Mouse (Mus musculus) adrenal gland, adult (tissue): Measurements from ENCODE around the gene Gm49388.
A peak's percentile ranks its signal among the peaks of the same experiment; 100 is the strongest.

Experiments used
- DNase-seq, 2 experiments: peaks; one replicate each; pipeline ENCODE4 v3.0.0; 2022 to 2023; ENCODE audit warnings: low spot score in 1 of 2; ENCODE audit not compliant: inconsistent age in 2 of 2

Gm49388 gene

GRCm38 (mm10) chr7:127800435-127801009 is 15.1 kb downstream of the Gm49388 start, which contains the start of gene Hsd3b7:
Gene Hsd3b7 (plus strand): TSS chr7:127800604.
- DNase-seq = peak; percentile 95 to 98

GRCm38 (mm10) chr7:127801010-127801621 is 15.7 kb downstream of the Gm49388 start:
- DNase-seq = peak; percentile 42 to 61

GRCm38 (mm10) chr7:127802313-127802712 is 16.9 kb downstream of the Gm49388 start:
- no peak for DNase-seq

DNA sequence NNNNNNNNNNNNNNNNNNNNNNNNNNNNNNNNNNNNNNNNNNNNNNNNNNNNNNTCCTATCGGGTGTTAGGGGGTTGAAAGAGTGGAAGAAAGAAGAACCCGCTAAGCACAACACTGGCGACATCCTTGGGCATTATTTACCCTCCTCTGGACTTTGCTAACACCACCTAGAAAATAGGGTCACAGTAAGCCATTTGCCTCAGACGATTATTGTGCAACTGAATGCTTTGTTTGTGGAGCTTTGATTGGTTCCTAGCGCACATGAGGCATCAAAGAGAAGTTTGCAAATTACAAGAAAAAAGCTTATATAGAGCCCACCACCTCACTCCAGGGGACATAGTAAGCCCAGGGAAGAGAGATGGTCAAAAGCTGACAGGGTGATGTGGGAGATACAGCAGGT is 23.4 kb downstream of the Gm49388 start:
- no peak for DNase-seq

DNA sequence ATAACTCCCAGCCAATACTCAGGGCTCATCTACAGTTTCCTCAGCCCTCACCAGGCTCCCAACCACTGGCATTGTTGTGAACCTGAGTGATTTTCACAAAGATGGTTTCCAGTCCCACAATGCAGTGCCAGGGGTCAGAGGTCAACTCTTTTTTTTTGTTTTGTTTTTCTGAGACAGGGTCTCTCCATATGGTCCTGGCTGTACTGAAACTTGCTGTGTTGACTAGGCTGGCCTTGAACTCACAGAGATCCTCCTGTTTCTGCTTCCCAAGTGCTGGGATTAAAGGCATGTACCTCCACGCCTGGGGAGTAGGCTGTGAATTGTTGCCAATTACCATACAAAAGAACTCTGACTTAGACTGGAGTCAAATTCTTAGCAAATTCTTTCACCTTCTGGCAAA is 24.4 kb downstream of the Gm49388 start:
- DNase-seq = no peak

GRCm38 (mm10) chr7:127810650-127811049 is 25.2 kb downstream of the Gm49388 start:
- DNase-seq = no peak

DNA sequence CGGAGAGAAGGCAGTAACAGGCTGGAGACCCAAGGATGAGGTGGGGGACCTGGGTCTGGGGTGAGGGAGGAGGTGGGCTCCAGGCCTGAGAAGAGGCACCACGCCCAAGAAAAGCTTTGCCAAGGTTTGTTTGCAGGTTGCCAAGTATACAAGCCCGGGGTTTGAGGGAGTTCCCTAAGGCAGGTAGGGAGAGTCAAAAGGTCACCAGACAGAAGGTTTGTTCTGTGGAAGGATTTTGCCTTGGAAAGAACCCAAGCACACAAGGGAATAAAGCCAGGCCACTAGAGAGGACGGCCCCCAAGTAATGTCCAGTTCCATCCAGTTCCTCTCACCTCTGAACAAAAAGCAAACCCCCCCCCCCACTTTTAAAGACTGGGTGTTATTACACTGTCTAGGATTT is 25.8 kb downstream of the Gm49388 start:
- no peak for DNase-seq

DNA sequence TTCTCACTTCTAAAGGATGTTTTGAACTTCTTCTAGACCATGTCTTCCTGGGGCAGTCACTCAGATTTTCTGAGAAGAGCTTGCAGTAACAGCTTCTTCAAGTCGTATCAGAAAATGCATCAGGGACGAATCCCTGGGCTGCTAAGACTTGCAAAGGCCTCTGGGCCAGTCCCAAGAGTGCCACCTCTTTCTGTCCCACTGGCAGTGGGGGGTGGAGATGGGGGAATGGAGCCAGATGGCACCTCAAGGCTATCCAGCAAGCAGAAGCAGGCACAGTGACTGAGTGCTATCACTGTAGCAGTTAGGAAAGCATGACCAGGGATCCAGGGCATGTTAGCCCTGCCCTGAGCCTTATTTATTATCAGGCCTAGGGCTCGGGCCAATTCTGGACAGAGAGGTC is 26.9 kb downstream of the Gm49388 start:
- DNase-seq = peak in 1 of 2 experiments; percentile 82

GRCm38 (mm10) chr7:127813821-127814220 is 28.4 kb downstream of the Gm49388 start:
- peak in 1 of 2 experiments; percentile 68 for DNase-seq

- DNase-seq = peak; percentile 63 to 82
These were observed 29.0 kb downstream of the Gm49388 start for GRCm38 (mm10) chr7:127814241-127814921.

- no peak for DNase-seq
These were observed 29.8 kb downstream of the Gm49388 start for GRCm38 (mm10) chr7:127815116-127815665.

DNA sequence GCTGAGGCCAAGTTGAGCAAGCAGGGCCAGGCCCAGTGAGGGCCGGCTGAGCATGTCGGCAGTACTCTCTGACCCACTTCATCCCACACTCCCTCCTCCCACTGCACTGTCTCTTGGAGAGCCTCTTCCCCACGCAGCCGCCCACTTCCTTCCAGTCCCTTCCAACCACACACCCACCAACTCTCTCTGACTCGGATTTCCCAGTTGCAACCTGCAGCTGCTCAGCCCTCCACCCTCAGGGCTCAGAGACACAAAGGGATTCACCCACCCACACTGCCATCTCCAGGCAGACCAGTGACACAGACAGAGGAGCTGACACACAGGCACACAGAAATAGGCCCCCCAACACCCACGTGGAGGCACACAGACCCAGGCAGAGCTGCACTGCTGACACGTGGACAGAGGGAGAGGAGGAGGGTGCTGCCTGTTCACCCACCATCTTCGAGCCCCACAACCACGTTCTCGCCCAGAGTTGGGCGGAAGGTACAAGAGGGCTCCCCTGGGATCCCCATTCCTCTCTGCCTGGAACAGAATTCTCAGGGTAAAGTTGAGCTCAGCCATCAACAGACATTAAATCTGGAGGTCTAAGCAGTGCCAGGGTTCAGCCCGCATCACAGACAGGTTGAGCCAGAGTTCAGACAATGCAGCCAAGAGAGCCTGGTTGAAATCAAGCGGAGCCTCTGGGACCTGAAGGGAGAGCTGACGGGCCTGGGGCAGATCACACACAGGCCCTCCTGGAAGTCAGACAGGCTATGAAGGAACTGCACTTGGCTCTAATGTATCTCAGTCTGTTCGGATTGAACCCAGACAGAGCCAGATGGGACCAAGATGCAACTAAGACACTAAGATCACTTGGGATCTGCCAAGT is 30.8 kb downstream of the Gm49388 start:
- peak in 1 of 2 experiments; percentile 72 for DNase-seq

GRCm38 (mm10) chr7:127817053-127817452 is 31.6 kb downstream of the Gm49388 start:
- DNase-seq = no peak

GRCm38 (mm10) chr7:127817776-127818175 is 32.4 kb downstream of the Gm49388 start:
- no peak for DNase-seq

- DNase-seq = no peak
These were observed 35.6 kb downstream of the Gm49388 start for GRCm38 (mm10) chr7:127820836-127821509.

DNA sequence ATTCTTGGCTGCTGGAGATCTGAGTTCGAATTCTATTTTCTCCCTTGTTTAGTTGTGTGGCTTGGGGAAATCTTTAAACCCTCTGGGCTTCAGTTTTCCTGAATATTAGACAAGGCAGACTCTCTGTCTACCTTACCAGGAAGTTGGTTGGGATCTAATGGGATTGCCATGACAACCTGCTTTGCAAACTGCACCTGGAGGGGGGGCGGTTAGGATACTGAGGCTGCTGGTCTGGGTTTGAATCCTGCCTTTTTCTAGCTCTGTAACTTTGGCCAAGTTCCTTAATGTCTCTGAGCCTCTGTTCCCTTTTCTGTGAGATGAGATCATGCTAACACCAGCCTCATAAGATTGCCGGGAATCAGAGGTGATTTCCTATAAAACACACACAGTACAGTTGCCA is 37.1 kb downstream of the Gm49388 start:
- DNase-seq = no peak

DNA sequence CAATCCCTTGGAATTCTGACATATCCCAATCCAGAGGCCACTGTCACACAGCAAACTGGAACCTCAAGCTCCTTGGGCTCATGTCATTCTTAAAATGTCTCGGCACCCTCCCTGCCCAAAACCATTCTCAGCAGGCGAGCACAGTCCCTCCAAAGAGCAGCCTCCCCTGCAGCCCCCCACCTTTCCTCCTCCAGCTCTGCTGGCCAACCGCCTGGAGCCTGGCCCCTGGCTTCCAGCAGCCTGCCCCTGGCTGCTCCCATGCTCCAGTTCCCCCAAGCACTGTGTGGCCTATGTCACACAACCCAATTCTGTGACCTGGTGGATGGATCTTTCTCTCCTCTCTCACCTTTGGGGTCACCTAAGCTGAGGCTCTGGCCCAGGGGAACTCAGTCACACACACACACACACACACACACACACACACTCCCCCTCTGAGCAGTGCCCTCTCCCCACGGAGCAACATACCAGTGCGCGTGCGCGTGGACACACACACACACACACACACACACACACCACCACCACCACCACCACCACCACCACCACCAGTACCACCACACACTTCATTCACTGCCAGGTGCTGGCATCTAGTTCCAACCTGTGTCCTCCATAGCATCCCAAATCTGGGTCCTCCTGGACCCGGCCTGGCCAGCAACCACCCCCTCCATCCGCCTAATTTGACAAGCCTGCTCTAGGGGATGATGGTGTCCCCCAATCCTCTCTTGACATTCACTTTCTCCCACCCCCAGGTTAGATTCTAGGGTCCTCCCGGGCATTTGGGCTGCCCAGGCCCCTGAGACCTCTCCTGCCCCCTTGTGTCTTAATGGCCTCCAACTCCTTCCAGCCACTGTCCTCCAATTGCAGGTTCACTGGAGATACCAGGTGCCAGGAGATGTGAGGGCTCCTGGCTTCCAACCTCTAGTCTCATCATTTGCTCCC is 38.1 kb downstream of the Gm49388 start:
- peak in 1 of 2 experiments; percentile 29 for DNase-seq

GRCm38 (mm10) chr7:127824176-127824871 is 38.9 kb downstream of the Gm49388 start, which contains the start of the genes Stx4a and Stx1b:
Gene Stx4a (plus strand): TSS chr7:127824294.
Gene Stx1b (minus strand): TSS chr7:127824549.
- peak in 1 of 2 experiments; percentile 36 for DNase-seq

DNA sequence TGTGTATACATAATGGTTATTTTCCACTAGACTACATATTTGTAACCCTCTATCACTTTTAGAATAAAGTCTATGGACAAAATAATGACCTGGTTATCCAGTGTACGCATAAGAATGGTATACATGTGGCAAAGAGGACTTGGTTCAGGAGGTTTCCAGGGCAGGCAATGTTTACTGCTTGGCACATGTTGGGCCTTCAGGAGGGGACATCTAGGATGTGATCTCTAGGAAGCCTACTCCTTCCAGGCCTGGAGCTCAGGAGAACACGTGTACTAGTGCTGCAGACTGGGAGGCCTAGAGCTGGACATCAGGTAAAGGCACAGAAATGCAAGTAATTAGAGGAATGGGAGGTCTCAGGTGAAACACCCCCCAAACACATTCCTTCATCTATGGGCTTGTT is 50.1 kb downstream of the Gm49388 start:
- no peak for DNase-seq
